Mouse (Mus musculus): ENCODE data around the gene Ppargc1a.

Gene Ppargc1a

GRCm38 (mm10) chr5:51552483-51553091, 14.9 kb downstream of the Ppargc1a start:
- DNase-seq (ENCODE audit: low spot score) = no peak

DNA sequence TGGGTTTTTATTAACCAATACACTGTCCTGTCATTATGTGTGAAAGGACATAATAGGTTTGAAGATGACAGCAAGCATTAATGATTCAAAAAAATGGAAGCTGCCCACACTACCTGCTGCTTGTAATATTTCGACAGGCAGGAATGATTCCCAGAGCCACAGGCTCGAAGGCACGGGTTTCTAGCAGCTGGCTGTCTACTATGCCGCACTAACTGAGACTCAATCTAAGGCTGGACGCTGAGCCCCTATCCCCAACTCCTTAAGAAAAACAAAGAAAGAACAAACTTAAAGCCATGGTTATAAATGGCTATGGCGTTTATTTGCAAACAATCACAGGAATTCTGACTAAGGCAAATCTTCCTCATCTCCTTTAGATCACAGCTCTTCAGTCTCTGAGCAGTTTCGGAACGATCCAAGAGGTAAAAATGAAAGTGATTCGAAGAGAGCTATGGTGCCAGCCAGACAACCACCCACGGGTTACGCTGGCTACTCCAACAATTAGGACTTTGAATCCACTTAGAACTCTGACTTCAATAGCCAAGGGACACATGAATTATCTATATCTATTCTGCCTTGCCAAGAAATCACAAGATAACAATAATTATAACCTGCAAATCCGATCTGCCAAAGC, 15.6 kb downstream of the Ppargc1a start:
- no peak for DNase-seq (ENCODE audit: low spot score)

DNA sequence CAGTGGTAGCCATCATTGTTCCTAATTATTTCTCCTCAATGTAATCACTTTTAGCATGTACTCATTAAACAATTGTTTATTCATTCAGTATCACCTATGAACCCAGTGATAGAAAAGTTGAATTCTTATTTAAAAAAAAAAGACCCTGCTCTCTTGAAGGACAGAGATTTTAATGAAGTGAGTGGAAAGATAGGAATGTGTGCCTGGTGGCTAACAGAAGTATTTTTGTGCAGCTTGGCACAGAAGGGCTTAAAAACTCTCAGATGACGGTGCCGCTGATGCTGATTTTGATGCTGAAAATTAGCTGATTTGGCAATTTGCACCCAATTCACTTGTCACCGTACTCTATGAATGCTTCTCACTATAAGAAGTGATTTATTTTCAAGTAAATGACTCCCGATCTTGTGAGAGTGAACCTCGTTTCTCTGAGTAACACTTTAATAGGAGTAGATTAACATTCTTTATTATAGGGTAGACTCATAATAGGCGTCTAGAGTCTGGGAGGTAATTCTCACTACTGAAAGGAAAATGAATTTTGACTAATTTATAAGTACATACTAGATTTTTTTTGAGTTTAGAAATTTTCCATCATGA, 20.0 kb downstream of the Ppargc1a start:
- DNase-seq (ENCODE audit: low spot score) = no peak

GRCm38 (mm10) chr5:51546817-51547216, 20.7 kb downstream of the Ppargc1a start:
- no peak for DNase-seq (ENCODE audit: low spot score)

DNA sequence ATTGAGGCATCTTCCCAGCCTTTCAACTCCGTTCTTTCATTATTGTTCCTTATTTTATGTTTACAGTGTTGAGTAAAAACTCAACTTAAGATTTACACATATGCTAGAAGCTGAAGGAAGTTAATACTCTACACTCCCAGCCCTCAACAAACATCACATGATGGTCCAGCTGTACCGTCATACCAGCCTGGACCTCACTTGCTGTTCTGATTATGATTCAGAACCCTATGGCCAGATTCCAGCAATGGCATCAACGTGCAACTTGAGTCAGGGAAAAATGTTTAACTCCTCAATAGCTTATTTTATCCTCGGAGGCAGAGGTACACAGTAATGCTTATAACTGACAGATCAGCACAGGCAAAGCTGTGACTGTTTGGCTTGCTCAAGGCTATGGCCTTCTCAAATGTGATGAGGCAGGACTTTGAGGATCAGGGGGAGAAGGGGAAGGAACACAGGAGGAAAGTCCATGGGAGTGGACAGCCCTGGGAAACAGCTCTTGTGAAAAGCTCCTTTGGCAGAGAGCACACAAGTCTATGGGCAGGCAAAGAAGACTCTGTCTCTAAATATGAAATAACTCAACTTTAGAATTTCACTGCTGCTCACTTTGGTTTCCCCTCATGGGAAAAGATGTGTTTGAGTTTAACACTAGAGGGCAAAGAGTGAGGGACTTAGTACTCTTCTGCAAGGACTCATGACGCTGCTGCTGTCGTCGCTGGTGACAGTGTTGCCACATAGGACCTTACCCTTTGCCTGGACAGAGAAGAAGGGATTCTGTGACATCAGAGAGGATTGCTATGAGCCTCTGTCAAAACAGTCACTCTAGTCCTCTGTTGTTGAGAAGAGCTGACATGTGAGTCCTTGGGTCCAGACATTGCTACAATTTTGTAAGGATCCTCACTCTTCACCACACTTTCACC, 22.1 kb downstream of the Ppargc1a start:
- no peak for DNase-seq (ENCODE audit: low spot score)

DNA sequence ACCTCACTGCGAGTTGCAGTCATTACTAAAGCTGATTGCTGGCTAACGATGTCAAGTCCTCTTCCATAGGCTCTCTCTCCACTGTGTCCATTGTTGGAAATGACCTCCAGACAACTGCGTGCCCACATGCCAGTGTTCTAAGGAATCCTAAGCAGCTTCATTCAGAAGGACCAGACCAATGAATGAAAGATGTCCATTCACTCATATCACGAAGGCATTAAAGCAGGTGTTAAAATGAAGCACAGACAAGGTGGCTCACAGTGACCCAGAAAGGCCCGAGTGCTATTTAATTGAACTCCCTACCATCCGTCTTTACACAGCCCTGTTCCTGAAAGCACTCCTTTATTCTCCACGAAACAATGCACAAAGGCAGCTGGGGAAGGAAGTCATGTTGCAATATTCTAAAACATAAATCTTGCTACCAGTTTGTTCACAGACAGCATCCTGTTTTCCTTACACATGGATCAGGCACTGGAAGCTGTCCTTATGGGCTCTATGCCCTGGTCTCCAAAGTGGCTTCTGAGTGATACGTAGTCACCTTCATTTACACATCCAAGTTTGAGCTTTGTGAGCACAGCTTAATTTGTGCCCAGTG, 23.3 kb downstream of the Ppargc1a start:
- no peak for DNase-seq (ENCODE audit: low spot score)

GRCm38 (mm10) chr5:51541557-51541956, 26.0 kb downstream of the Ppargc1a start:
- DNase-seq (ENCODE audit: low spot score) = no peak

- DNase-seq (ENCODE audit: low spot score) = no peak
Observed at GRCm38 (mm10) chr5:51540816-51541215, 26.7 kb downstream of the Ppargc1a start.

DNA sequence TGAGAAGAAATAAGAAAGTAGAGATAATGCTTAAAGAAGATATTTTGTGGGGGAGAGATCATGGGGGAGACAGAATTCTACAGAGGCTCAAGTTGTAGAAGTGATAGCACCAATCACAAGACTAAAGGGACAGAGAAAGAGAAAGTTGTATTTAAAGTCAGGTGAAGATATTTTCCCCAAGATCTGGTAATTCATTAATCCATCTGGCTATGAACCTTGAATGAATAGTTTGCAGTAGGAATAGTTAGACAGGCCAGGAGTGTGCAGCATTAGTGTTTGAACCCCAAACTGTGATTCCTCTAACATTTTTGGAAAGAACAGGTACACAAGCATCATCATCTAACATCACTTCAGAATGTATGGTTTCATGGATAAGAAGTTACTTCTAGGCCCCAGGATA, 28.0 kb downstream of the Ppargc1a start:
- no peak for DNase-seq (ENCODE audit: low spot score)

DNA sequence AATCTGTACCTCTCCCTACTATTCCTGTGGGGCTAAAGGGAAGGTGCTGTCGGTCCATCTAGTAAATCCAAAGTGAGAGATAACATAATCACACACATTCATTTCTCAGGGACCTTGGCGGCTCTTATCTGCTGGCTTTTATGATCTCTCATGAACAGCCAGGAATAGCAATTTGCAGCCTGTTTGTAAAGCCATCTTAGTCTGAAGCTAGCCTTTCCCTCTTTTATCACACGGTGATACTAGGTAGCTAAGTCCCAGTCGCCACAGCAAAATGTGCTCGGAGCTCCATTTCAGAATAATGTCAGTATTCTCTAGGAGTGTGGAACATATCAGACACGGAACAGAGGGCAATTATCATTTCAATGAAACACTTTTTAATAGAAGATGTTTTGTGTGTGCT, 29.2 kb downstream of the Ppargc1a start:
- DNase-seq (ENCODE audit: low spot score) = no peak

DNA sequence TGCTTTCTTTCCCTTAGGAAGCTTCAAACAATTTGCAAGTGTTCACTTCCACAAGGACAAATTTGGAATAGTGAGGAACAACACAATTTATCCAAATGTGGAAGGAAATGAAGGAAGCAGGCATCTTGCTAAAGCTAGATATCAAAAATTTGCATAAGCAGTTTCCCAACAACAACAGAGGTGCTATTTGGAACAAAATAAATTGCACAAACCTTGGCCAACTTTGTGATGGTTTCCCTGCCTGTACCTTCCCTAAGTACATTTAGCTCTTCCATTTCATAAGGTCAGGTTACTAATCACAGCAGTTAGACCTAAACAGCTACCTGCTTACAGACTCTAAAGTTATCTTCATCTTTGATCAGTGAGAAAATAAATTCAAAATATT, 29.9 kb downstream of the Ppargc1a start:
- DNase-seq (ENCODE audit: low spot score) = no peak

DNA sequence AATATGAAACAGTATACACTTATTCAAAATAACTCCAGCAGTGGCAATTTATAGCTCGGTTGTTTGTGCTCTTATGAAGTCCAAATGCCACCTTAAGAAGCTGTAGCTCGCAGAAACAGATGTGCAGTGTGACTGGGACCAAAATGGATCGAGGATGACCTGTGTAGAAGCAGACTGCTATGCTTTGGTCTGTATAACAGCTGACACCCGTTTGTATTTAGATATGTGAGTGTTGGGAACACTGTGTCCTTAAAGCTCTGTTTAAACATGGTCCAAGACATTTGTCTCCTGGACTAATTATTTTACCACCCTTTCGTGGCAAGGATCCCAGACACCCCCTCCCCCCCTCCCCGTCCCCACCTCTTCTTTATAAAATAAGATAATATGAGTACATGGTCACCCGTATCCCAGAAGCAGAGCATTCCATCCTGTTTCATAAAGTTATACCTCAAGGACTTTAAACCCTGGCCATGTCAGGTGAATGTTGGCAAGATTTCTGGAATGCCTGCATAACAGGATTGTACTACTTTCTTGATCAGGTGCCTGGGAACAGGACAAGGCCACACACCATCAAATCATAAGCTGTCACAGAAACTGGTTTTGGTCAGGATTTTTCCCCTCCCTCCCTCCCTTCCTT, 30.4 kb downstream of the Ppargc1a start:
- DNase-seq (ENCODE audit: low spot score) = no peak

DNA sequence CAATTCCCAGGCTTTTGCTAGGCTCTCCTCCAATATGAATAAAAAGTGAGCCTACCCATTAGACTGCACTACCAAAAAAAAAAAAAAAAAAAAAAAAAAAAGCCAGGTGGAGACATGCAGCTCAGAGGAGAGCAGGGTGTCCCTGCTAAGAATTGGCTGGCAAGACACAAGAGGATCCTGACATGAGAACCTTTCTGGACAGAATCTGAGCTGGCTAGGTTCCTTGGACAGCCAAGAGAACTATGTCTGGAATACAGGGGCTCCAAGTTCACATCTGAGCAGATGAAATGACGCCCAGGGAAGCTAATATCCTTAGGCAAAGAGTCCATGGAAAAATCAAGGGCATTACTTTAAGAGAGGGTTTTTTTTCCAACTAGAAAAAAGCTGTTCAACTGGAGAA, 33.1 kb downstream of the Ppargc1a start:
- DNase-seq (ENCODE audit: low spot score) = no peak

DNA sequence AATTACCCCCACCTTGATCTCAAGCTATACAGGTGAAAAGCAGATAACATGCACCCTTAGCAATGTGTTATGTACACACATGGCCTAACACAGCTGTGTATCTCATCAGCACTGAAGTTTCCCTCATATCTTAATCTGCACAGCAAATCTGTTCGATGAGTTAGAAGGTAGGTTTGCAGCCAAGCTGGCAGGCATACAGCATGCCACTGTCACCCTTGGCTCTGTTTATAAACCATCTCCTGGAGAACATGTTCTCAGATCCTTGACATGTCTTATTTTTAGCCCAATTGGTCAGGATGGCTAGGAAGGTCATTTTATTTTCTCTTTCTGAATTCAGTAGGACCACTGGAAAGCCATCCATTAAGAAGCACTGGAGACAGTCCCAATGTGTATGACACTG, 36.2 kb downstream of the Ppargc1a start:
- DNase-seq (ENCODE audit: low spot score) = no peak

DNA sequence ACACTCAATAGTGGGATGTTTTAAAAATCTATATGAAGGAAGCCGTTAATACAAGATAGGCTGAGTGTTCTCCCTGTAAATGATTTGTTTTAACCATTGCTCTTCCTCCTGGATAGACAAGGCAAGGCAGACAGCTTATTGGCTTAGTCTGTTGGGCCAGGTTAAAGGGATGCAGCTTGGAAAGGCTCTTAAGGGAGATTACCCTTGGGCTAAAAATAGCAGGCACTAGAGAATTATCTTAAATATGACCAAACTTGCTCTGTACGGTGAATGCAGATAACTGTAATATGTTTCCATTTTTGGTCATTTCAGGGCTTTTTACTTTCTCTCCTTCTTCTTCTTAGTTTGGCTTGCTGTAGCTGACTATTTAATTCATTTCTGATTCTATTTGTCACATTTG, 38.1 kb downstream of the Ppargc1a start:
- DNase-seq (ENCODE audit: low spot score) = no peak

DNA sequence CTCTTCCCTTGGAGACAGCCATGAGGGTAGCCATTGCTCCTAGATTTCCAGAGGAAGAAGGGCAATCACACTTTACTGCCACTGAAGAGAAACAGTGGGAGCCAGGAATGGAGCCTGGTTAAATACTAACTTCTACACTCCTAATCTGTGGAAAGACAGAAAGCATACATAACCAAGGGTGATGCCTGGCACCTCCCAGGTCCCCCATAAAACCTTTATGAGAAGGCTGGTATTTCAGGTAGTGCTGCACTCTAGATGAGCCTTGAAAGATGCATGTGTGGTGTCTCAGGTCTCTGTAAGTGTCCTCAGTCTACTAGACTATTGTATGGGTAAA, 39.4 kb downstream of the Ppargc1a start:
- no peak for DNase-seq (ENCODE audit: low spot score)

GRCm38 (mm10) chr5:51527498-51528164, 39.9 kb downstream of the Ppargc1a start:
- DNase-seq (ENCODE audit: low spot score) = no peak

DNA sequence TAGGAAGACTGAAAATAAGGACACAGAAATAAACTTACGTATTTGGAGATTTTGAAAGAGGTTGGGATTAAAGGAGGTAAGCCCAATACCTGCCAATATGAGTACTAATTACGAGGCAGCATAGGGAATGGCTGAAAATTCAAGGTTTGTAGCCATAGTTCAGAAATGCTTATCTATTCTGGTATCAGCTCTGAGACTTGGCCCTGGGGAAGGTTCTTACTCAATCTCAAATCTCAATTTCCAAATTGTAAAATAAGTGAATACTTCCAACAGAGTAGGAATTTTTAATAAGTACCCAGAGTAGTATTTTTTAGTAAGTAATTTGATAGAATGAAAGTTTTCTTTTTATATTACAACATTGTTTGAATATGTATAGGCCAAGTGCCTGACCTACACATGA, 41.7 kb downstream of the Ppargc1a start:
- no peak for DNase-seq (ENCODE audit: low spot score)

DNA sequence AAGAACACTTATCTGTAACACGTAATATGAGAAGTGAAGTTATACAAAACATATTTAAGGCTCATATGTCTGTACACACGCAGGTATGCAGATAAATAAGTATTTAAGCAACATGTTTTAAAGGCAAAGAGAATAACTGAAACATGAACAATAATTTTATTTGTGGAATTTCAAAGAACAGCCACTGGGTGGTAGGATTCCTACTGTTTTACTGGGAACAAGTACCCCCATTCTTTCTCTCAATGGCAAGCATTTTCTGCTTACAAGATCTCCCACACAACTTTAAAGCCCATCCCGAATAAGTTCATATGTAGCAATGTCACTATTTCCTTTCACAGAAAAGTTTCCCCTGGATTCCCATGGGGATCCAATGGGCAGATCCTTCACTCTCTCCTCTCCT, 46.7 kb downstream of the Ppargc1a start:
- DNase-seq (ENCODE audit: low spot score) = no peak

DNA sequence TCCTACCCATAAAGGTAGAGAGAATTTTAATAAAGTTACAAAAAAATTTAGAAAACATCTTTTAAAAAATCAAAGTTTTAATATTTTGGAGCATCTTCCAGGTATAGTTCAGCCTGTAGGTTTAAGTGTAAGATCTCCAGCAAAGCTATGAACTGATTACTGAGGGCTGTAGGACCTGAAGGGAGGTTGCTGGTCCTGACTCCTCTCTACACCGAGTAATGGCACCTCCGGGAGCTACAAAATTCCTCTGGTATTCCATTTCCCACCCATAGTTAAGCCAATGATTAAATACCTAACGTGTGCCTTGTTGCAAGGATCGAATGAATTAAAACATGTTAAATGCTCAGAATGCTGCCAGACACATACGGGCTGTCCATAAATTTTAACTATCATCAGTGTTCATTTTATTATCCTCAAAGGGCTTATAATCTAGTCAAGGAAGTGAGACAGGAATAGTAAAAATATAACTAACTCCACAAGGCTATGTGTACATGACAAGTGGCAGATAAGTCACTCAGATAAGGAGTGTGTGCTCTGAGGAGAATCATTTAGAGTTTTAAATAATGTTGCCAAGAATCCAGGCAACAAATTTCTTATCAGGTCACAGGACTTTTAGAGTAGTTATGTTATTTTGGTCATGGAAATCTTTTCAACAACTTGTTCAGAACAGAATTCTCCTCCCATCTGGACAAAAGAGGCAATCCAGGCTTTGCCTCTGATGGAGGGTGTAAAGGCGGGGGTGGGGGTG, 49.9 kb downstream of the Ppargc1a start:
- DNase-seq (ENCODE audit: low spot score) = no peak

DNA sequence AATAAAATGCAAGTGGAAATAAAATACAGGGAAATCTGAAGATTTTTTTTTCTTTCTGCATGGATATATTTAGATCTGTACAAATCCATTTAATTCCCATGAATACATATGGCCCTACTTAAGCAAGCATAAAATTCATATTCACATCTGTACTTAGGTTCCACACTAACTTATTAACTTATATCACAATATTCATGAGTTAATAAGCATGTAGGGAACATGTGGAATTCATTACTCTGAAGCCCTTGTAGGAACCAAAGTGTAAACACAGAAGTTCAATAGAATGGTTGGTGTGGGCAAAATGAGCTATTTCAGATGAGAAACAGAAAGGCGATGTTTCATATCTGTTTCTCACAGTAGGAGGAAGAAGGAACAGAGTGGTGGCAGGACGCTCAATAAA, 62.9 kb downstream of the Ppargc1a start:
- no peak for DNase-seq (ENCODE audit: low spot score)
